Mouse (Mus musculus): ENCODE measurements around the gene Gm28635.
"Not testable (repeated sequence)": the region's sequence is repeated elsewhere in the genome, so short reads cannot be mapped to it uniquely, and the experiment has no call there.

Gene Gm28635

DNA sequence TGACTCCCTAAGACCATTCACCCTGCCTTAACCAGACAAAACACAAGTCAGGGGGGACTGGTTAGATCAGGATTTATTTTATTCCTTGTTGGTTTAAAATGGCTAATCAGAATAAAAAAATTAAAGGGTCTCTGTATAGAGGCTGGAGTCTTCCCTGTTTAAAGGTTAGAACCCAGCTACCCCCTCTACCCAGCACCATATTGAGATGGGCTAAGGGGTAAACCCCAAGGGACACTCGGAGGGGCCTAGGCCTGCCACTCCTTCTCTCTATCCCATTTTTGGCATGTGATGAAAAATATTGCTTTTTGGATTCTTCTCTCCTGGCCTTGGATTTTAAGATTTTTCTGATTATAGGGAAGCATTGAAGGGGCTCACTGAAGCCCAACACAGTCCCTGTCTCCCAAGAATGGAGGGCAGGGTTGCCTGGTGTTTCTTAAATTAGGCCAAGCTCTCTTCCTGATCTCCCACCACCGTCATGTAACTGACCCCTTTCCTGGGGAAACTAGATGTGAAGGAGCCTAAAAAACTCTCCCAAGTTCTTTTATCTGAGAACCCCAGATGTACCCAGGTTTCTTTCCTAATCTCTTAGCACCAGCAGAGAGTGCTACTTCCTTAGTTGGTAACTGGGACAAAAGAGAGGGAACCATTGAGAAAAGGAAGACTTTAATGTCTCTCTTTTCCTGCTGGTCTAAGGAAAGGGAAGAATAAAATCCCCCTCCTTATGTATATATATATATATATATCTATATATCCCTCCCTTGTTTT, 10.4 kb upstream of the Gm28635 start:
- no peak for DNase-seq (ENCODE audit: low spot score in 2 of 2)

GRCm38 (mm10) chr2:84682605-84683183, 4.9 kb upstream of the Gm28635 start:
- DNase-seq (ENCODE audit: low spot score in 2 of 2), result peak; percentile 44 to 65

GRCm38 (mm10) chr2:84679016-84679415, 1.2 kb upstream of the Gm28635 start, which contains the start of gene Tmx2:
Gene Tmx2, minus strand, starts transcription at chr2:84679140.
- DNase-seq (ENCODE audit: low spot score in 2 of 2), result peak in 1 of 2 experiments; percentile 40

GRCm38 (mm10) chr2:84677270-84677967, 422 bp downstream of the Gm28635 start:
- DNase-seq (ENCODE audit: low spot score in 2 of 2), result no peak

DNA sequence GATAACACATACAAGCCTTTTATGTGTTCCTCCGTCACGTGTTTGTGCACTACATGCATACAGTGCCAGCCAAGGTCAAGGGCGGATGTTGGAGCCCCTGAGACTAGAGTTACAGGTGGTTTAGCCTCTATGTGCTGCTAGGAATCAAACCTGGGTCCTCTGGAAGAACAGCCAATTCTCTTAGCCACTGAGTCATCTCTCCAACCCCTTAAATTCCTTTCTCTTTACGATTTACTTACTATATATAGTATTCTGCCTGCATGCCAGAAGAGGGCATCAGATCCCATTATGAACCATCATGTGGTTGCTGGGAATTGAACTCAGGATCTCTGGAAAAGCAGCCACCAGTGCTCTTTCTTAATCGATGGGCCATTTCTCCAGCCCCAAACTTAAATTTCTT, 6.3 kb downstream of the Gm28635 start:
- DNase-seq (ENCODE audit: low spot score in 2 of 2), result not testable (repeated sequence)

DNA sequence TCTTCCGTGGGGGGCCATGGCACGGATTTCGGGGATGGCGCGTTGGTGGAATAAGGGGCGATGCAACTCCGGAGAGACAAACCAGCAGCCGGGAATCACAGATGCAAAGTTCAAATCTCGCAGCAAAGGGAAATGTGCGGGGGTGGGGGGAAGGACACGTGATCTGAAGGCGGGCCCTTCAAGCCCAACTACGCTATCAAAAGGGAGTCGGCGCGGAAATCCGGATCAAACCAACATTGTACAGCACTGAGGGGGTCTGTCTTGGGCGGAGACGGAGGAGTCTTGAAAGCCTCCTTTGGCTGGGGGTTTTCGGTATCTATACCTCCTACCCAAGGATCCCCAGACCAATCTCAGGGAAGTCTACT, 7.3 kb downstream of the Gm28635 start, which contains the start of gene Selenoh:
TSS of gene Selenoh (minus strand) at position 202 of the 365 bp plus-strand sequence.
- peak; percentile 77 to 88 for DNase-seq (ENCODE audit: low spot score in 2 of 2)

DNA sequence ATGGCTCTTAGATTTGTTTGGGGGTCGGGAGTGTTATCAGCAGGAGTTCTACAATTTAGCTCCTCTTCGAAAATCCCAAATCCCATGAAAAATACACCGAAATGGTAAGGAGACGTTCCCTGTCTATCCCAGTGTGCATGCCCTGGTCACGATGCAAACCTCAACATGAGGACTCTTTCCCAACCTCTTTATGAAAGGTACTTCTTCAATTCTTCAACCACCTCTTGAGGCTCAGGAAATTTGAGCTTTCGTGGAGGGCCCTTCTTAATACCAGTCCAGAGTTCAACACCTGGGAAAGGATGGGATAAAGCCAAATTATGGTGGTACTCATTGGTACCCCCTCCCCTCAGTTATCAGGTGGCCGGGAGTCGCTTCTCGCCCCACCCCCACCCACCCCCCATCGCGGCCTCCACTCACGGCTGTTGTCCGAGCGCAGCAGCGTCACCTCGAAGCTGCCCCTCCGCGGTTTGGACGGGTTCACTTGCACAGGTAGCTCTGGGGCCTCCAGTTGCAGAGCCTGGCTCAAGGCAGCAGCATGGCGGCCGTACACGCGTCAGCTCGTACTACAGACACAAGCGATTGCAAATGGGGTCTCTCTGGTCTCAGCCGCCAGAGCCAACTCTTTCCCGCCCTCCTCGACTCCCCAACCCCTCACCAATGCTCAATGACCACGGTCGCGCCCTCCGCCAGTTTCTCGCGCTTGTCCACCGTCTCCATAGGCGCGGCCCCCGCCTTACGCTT, 7.8 kb downstream of the Gm28635 start:
- DNase-seq (ENCODE audit: low spot score in 2 of 2), result peak in 1 of 2 experiments; percentile 56

DNA sequence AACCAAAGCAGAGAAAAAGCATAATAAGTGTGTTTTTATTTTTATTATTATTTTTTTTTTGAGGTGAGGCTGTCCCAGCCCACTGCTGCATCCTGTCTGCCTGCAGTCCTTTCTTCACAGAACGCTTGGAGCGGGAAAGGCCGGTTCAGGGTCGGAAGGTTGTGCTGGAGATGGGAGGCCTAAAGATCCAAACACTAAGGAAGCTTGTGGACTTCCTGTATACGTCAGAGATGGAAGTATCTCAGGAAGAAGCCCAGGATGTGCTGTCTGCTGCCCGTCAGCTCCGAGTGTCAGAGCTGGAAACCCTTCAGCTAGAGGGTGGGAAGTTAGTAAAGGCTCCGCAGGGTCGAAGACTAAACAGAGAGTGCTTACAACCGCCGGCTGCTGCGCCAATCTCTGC, 11.8 kb downstream of the Gm28635 start:
- DNase-seq (ENCODE audit: low spot score in 2 of 2), result no peak

DNA sequence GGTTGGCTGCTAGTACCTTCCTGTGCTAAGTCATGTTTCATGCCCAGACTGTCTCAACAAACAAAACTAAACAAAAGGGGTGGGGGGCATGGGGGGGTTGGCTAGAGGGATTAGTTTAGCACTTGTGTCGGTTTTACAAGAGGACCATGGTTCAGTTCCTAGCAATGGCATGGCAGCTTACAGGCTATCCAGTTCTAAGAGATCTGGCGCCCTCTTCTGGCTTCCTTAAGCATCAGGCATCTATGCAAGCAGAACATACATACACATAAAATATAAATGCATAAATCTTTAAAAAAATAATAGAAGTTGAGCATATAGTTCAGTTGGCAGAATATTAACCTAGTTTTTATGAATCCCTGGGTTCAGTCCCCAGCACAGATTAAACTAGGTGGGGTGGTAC, 15.0 kb downstream of the Gm28635 start:
- peak; percentile 51 to 81 for DNase-seq (ENCODE audit: low spot score in 2 of 2)

GRCm38 (mm10) chr2:84660253-84660652, 17.6 kb downstream of the Gm28635 start:
- DNase-seq (ENCODE audit: low spot score in 2 of 2), result peak in 1 of 2 experiments; percentile 50

GRCm38 (mm10) chr2:84658806-84659205, 19.0 kb downstream of the Gm28635 start, which contains the start of gene Btbd18:
Gene Btbd18, plus strand, starts transcription at chr2:84659079.
- no peak for DNase-seq (ENCODE audit: low spot score in 2 of 2)

- DNase-seq (ENCODE audit: low spot score in 2 of 2), result no peak
Observed at GRCm38 (mm10) chr2:84655864-84656263, 22.0 kb downstream of the Gm28635 start.

DNA sequence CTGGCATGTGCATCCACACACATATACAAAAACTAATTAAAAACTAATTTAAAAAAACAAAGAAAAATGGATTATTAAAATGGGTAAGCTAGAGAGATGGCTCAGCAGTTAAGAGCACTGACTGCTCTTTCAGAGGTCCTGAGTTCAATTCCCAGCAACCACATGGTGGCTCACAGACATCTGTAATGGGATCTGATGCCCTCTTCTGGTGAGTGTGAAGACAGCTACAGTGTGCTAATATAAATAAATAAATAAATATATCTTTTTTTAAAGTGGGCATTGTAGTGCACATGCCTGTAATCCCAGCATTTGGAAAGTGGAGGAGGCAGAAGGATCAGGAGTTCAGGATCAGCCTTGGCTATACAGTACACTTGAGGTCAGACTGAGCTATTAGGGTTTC, 24.5 kb downstream of the Gm28635 start:
- no peak for DNase-seq (ENCODE audit: low spot score in 2 of 2)

DNA sequence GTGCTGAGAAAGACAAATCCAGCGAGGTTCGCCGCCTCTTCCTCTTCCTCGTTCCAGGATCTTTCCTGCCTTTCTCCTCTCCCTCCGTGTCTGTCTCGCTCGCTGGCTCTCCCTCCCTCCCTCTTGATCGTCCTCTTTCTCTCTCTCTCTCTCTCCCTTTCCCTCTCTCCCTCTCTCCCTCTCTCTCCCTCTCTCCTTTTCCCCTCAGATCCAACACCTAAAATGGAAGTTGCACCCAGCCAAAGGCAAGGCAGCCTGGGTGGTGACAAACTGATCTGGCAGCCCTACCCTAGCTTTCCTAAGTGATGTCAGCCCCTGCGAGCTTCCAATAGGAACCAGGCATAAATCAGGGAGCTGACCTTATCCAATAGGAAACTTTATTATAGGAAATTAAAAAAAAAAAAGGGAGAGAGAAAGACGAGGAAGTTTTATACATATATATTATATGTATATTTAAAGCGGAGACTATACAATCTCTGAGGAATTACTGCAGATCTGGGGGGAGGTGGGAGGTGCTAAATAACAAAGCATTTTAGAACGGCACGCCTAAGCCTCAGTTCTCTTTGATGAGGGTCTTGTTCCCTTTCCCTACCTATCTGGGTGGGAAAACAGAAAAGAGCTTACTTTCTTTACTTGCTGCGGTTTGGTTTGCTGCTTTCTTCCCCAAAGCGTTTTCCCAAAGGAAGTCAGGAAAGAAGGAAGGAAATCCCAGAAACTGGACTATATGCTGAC, 27.2 kb downstream of the Gm28635 start, which contains the start of gene Ctnnd1:
TSS of gene Ctnnd1 (minus strand) at position 302 of the 732 bp plus-strand sequence.
- peak in 1 of 2 experiments; percentile 54 for DNase-seq (ENCODE audit: low spot score in 2 of 2)

DNA sequence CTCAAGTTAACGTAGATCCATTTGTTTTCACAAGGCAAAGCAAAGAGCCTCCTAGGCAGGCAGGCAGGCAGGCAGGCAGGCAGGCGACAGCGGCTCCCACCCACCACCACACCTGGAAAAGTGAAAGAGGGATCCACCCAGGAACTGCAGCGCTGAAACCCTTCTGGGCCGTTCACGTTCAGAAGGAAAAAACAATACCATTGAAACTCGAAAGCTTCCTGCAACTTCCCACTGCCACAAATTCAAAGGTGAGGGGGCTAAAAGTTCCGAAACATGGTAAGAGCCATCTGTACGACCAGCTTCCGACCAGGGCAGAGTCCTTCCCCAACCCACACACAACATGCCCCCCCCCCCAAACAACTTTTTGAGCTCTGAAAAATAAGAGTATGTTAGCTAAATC, 28.2 kb downstream of the Gm28635 start:
- DNase-seq (ENCODE audit: low spot score in 2 of 2), result peak; percentile 31 to 38

DNA sequence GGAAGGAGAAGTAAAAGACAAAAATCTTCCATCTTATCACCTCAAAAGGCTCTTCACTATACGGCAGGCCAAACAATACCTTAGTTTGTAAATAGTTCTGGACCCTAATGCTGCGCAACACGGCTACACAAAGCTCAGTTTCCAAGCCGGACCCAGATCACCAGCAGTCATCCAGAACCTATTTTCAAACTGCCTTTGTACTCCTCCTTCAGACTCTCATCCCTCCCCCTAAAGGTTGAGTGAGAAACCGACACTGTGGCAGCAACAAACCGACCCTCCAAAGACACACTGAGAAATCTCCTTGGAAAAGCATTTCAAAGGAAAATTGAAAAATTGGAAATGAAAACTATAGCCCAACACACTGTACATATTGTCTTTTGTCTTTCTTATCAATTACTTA, 29.5 kb downstream of the Gm28635 start:
- DNase-seq (ENCODE audit: low spot score in 2 of 2), result no peak

DNA sequence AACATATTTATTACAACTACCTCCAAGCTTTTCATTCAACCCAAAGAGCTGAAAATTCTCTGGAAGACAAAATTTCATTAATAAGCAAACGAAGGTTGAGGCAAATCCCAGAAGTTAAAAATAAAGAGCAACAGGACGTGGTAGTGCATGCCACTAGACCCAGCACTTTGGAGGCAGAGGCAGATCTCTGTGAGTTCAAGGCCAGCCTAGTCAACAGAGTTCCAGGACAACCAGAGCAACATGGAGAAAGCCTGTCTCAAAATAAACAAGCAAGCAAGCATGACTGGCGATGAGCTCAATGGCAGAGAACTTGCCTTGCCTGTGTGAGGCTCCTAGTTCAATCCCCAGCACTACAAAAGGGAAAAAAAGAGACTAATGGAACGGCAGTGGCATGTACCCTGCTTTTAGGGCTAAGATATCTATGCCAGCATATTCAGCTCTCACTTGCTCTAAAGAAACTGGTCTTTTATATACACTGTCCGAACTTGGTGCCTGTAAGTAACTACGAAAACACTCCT, 30.7 kb downstream of the Gm28635 start:
- DNase-seq (ENCODE audit: low spot score in 2 of 2), result no peak

- DNase-seq (ENCODE audit: low spot score in 2 of 2), result no peak
Observed at GRCm38 (mm10) chr2:84646138-84646537, 31.7 kb downstream of the Gm28635 start.

DNA sequence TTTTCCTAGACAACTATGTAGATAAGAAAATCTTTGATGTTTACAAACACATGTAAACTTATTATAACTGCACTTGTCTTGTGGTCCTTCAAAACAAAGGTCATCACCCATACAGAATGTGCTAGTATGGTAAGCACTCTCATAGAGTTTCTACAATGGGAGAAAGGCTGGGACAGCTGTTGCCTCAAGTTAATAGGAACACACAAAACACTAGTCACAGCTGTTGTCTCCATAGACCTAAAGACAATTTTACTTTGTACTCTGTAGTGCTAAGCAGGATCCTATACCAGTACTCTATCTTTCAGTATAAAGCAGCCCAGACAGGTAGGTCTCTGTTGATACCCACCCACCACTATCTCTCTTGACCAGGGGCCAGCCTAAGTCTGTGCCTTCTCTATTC, 37.0 kb downstream of the Gm28635 start:
- no peak for DNase-seq (ENCODE audit: low spot score in 2 of 2)

GRCm38 (mm10) chr2:84638428-84639220, 39.2 kb downstream of the Gm28635 start:
- DNase-seq (ENCODE audit: low spot score in 2 of 2), result no peak

Data from spleen, postnatal 10 days (tissue).